Mouse (Mus musculus): ENCODE results near the gene Abcg1. TPM values are rescaled to one million over a fixed set of nuclear protein-coding genes. Genes with fewer than 3 reads are reported as not detected.

Abcg1 gene
- total and polyA plus RNA-seq, 3 experiments = 2.2 to 4.6 (median 2.2) TPM

DNA sequence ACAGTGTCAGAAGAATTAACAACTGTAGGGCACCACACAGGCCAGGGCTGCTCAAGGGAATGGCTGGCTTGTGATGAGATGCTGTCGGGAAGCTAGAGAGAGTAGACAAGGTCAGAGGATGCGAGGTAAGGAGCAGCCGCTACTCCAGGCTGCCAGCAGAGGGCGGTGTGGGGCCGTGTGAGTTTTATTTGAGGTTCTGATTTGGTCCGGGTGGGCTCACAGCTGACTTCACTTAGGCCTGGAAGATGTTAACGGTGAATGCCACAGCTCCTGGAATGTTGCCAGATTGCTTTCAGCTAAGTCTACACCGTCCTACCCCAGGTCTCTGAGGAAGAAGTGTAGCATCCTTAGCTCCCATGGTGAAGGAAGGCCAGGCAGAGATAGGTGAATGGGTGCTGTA is 64.5 kb downstream of the Abcg1 start:
- no peaks in the 10 kb centered on the region for H3K4me1 ChIP-seq (ENCODE audit: control insufficient read depth in 1 of 2, insufficient read depth in 2 of 2)
- peaks cover 12% of the 10 kb centered on the region for H3K9me3 ChIP-seq (replicated peaks; ENCODE audit: low read length)
- TF ChIP-seq SMC3 (IDR thresholded peaks at IDR 0.05; ENCODE audit: low read depth, low read length) (peak; percentile 82), TBP (conservative IDR thresholded peaks at IDR 0.05; ENCODE audit: low read depth, low read length) (no peak), NRF1 (IDR thresholded peaks at IDR 0.05; ENCODE audit: low read depth, low read length) (no peak), CTCF (conservative IDR thresholded peaks at IDR 0.05 in 1 of 2, IDR thresholded peaks at IDR 0.05 in 1 of 2; ENCODE audit: low read depth in 2 of 2, low read length in 2 of 2) (peak; percentile 82 to 88), ZC3H11A (IDR thresholded peaks at IDR 0.05; ENCODE audit: low read depth, low read length) (peak; percentile 43), RAD21 (IDR thresholded peaks at IDR 0.05; ENCODE audit: low read depth, low read length) (peak; percentile 75)
- dilution Hi-C loops (cut with MboI; ENCODE audit: extremely low pct_ligation_motif_present, extremely low pct_unique_long_range_greater_than_20kb, low sequenced_read_pairs) (no loop called here), in situ Hi-C loops (cut with MboI; ENCODE audit: low pct_ligation_motif_present, low pct_unique_long_range_greater_than_20kb, low sequenced_read_pairs) (no loop called here)
- peak; percentile 48 for DNase-seq (ENCODE audit: extremely low read depth)
- H3K4me2 ChIP-seq (ENCODE audit: insufficient read depth, low read depth, poor library complexity, severe bottlenecking) = no peak overlapping the region
- no peaks in the 10 kb centered on the region for H3K36me3 ChIP-seq (replicated peaks in 1 of 2; ENCODE audit: control insufficient read depth in 1 of 2, insufficient read depth in 1 of 2, low read length in 1 of 2)
- no peak overlapping the region for H3K27ac ChIP-seq (ENCODE audit: insufficient read depth, low read depth)
- no peak overlapping the region for H3K4me3 ChIP-seq (replicated peaks in 1 of 3; ENCODE audit: low read depth in 2 of 3, low read length in 2 of 3, poor library complexity in 1 of 3)
- peaks cover 42% of the 10 kb centered on the region for H3K27me3 ChIP-seq (replicated peaks)
- no peaks in the 10 kb centered on the region for H3K79me2 ChIP-seq (replicated peaks; ENCODE audit: control insufficient read depth, extremely low read depth, insufficient read depth, poor library complexity, severe bottlenecking)
- H3K9ac ChIP-seq (ENCODE audit: insufficient read depth, low read depth) = no peak overlapping the region

DNA sequence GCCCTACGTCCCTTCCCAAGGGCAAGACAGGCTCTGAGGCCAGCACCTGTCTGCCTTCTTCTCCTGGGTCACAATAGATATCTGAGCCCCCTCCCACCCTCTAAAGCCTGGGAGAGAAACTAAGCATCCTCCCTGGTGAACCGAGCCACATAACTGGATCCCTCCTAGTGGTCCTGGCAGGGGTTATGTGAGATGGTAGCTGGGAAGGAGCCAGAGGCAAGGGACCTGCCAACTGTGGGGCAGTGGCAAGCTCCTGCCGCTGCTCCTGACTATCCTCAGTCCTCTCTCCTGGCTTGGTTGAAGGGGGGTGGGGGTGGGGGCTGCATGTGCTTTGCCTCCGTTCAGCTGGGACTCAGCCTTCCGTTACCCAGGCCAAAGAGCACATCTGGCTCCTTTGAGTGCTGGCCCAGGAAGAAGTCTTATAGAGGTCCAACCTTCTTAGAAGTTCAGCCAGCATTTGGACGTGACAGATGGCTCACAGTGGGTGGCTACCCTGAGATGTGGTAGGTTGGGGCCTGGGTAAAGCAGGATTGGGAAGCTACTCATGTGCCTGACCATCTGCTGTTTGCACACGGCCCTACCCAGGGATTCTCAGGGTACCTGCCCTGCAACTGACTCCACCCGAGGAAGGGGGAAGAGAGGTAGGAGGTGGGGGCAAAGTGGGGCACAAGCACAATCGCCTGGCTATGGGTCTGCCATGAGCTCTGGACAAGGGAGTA is 68.2 kb downstream of the Abcg1 start:
- Histone ChIP-seq H3K4me2 (ENCODE audit: insufficient read depth, low read depth, poor library complexity, severe bottlenecking) (no peak overlapping the region), H3K36me3 (replicated peaks in 1 of 2; ENCODE audit: control insufficient read depth in 1 of 2, insufficient read depth in 1 of 2, low read length in 1 of 2) (no peaks in the 10 kb centered on the region), H3K27ac (ENCODE audit: insufficient read depth, low read depth) (no peak overlapping the region), H3K4me1 (ENCODE audit: control insufficient read depth in 1 of 2, insufficient read depth in 2 of 2) (no peaks in the 10 kb centered on the region), H3K79me2 (replicated peaks; ENCODE audit: control insufficient read depth, extremely low read depth, insufficient read depth, poor library complexity, severe bottlenecking) (no peaks in the 10 kb centered on the region), H3K9ac (ENCODE audit: insufficient read depth, low read depth) (no peak overlapping the region), H3K4me3 (replicated peaks in 1 of 3; ENCODE audit: low read depth in 2 of 3, low read length in 2 of 3, poor library complexity in 1 of 3) (no peak overlapping the region), H3K27me3 (replicated peaks) (peaks cover 69% of the 10 kb centered on the region), H3K9me3 (replicated peaks; ENCODE audit: low read length) (peaks cover 12% of the 10 kb centered on the region)
- no peak for TF ChIP-seq GABPA (IDR thresholded peaks at IDR 0.05; ENCODE audit: insufficient replicate concordance, low read depth, low read length)
- TF ChIP-seq EP300 (IDR thresholded peaks at IDR 0.05; ENCODE audit: low read length) = no peak
- TF ChIP-seq POLR2A (IDR thresholded peaks at IDR 0.05; ENCODE audit: low read depth, low read length) = no peak
- TF ChIP-seq HCFC1 (IDR thresholded peaks at IDR 0.05; ENCODE audit: low read depth, low read length) = no peak
- TF ChIP-seq NELFE (IDR thresholded peaks at IDR 0.05; ENCODE audit: low read depth, low read length) = no peak
- TF ChIP-seq USF1 (IDR thresholded peaks at IDR 0.05; ENCODE audit: low read depth, low read length) = no peak
- TF ChIP-seq MAFK (IDR thresholded peaks at IDR 0.05; ENCODE audit: insufficient replicate concordance, low read length) = no peak
- no peak for TF ChIP-seq E2F4 (IDR thresholded peaks at IDR 0.05; ENCODE audit: insufficient replicate concordance, low read depth, low read length)
- TF ChIP-seq ZNF384 (IDR thresholded peaks at IDR 0.05; ENCODE audit: low read depth, low read length) = no peak
- no peak for TF ChIP-seq PAX5 (IDR thresholded peaks at IDR 0.05; ENCODE audit: low read length)
- no peak for TF ChIP-seq MXI1 (IDR thresholded peaks at IDR 0.05; ENCODE audit: low read depth, low read length)
- TF ChIP-seq MEF2A (IDR thresholded peaks at IDR 0.05; ENCODE audit: borderline replicate concordance, low read depth, low read length) = no peak
- dilution Hi-C loops (cut with MboI; ENCODE audit: extremely low pct_ligation_motif_present, extremely low pct_unique_long_range_greater_than_20kb, low sequenced_read_pairs) = no loop called here
- in situ Hi-C loops (cut with MboI; ENCODE audit: low pct_ligation_motif_present, low pct_unique_long_range_greater_than_20kb, low sequenced_read_pairs) = loop anchor here (5.0 kb wide), 2 partner anchors 113 to 117 kb away; no protein-coding TSS in a partner anchor
- DNase-seq (ENCODE audit: extremely low read depth) = no peak

Data from CH12.LX (cell line).